Mouse (Mus musculus) ES-Bruce4 (cell line): Measurements from ENCODE around the gene Tmem50b.
"Not testable (repeated sequence)": the region's sequence is repeated elsewhere in the genome, so short reads cannot be mapped to it uniquely, and the experiment has no call there.

Source experiments
- CTCF ChIP-seq: IDR thresholded peaks from one replicate; pipeline ENCODE4 v1.8.1; 2011; ENCODE audit warnings: low read depth, low read length
- EP300 ChIP-seq: IDR thresholded peaks from 2 replicates; pipeline ENCODE4 v1.6.1; 2011; ENCODE audit warnings: low read depth, low read length; ENCODE audit not compliant: insufficient read depth
- POLR2A ChIP-seq: IDR thresholded peaks from one replicate; pipeline ENCODE4 v1.8.1; 2011; ENCODE audit warnings: low read length; ENCODE audit not compliant: insufficient read depth

DNA sequence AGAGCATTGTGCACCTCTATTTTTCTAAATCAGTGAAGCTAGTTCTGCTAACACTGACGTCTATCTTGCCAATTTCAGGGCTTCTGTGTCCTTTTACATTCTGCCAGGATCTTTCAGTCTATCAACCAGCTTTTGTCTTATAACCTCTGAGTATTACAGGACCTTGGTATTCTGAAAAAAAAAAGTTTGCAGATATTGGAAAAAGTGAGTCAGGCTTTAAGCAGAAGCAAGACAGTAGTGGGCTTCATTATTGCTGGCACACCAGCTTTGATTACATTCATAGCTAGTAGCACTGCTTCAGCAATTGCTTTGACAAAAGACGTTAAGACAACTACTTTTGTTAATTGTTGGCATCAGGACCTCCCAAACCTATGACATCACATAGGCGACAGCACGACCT lies 66.8 kb downstream of the Tmem50b start:
- TF ChIP-seq CTCF, POLR2A, EP300: not testable (repeated sequence)
